Mouse (Mus musculus): Measurements from ENCODE around the gene Nop53.

Nop53 gene

GRCm38 (mm10) chr7:15945721-15946536, at the start of gene Nop53:
Gene Nop53, minus strand, starts transcription at chr7:15946074.
- peak; percentile 94 for DNase-seq (ENCODE audit: low spot score)

- no peak for DNase-seq (ENCODE audit: low spot score)
Measured at GRCm38 (mm10) chr7:15993789-15994188, 47.9 kb upstream of the Nop53 start.

- DNase-seq (ENCODE audit: low spot score): no peak
Measured at GRCm38 (mm10) chr7:15993152-15993551, 47.3 kb upstream of the Nop53 start.

- no peak for DNase-seq (ENCODE audit: low spot score)
Measured at GRCm38 (mm10) chr7:15991764-15992163, 45.9 kb upstream of the Nop53 start.

GRCm38 (mm10) chr7:15987661-15988356, 41.9 kb upstream of the Nop53 start:
- no peak for DNase-seq (ENCODE audit: low spot score)

GRCm38 (mm10) chr7:15982729-15983407, 37.0 kb upstream of the Nop53 start:
- DNase-seq (ENCODE audit: low spot score): peak; percentile 54

GRCm38 (mm10) chr7:15981538-15981937, 35.7 kb upstream of the Nop53 start:
- no peak for DNase-seq (ENCODE audit: low spot score)

GRCm38 (mm10) chr7:15980246-15980645, 34.4 kb upstream of the Nop53 start:
- DNase-seq (ENCODE audit: low spot score): peak; percentile 82

- peak; percentile 64 for DNase-seq (ENCODE audit: low spot score)
Measured at GRCm38 (mm10) chr7:15975904-15976303, 30.0 kb upstream of the Nop53 start.

GRCm38 (mm10) chr7:15975451-15975850, 29.6 kb upstream of the Nop53 start:
- DNase-seq (ENCODE audit: low spot score): no peak

GRCm38 (mm10) chr7:15974712-15975111, 28.8 kb upstream of the Nop53 start:
- DNase-seq (ENCODE audit: low spot score): peak; percentile 61

- DNase-seq (ENCODE audit: low spot score): no peak
Measured at GRCm38 (mm10) chr7:15972247-15972646, 26.4 kb upstream of the Nop53 start.

- DNase-seq (ENCODE audit: low spot score): no peak
Measured at GRCm38 (mm10) chr7:15969674-15970073, 23.8 kb upstream of the Nop53 start.

- no peak for DNase-seq (ENCODE audit: low spot score)
Measured at GRCm38 (mm10) chr7:15968322-15968721, 22.4 kb upstream of the Nop53 start.

GRCm38 (mm10) chr7:15967312-15967711, 21.4 kb upstream of the Nop53 start, which contains the start of gene Ehd2:
Gene Ehd2, minus strand, starts transcription at chr7:15967567.
- DNase-seq (ENCODE audit: low spot score): peak; percentile 75

- DNase-seq (ENCODE audit: low spot score): no peak
Measured at GRCm38 (mm10) chr7:15966489-15966888, 20.6 kb upstream of the Nop53 start.

GRCm38 (mm10) chr7:15963798-15964652, 18.2 kb upstream of the Nop53 start:
- no peak for DNase-seq (ENCODE audit: low spot score)

- DNase-seq (ENCODE audit: low spot score): peak; percentile 95
Measured at GRCm38 (mm10) chr7:15962311-15963288, 16.7 kb upstream of the Nop53 start.

- no peak for DNase-seq (ENCODE audit: low spot score)
Measured at GRCm38 (mm10) chr7:15961798-15962197, 15.9 kb upstream of the Nop53 start.

GRCm38 (mm10) chr7:15961239-15961638, 15.4 kb upstream of the Nop53 start:
- DNase-seq (ENCODE audit: low spot score): peak; percentile 30

All from MN1 (cell line).